Mouse (Mus musculus) limb, embryonic 12.5 days (tissue): ENCODE data around the gene Fscn3. TPM values are rescaled to one million over a fixed set of nuclear protein-coding genes. Genes with fewer than 3 reads are reported as not detected.
A peak's percentile ranks its signal among the peaks of the same experiment; 100 is the strongest.

ENCODE experiments used
- ATAC-seq: fragments of 200-750 bp; cut with Nextera tagmentation; 2 replicates; pipeline ENCODE4 v1.8.0; 2017; ENCODE audit warnings: low read depth, moderate TSS enrichment; ENCODE audit not compliant: insufficient number of reproducible peaks, insufficient read depth, low FRiP score, low TSS enrichment
- H3K27ac ChIP-seq: fragments of 300-500 bp; sonication (generic); 2 replicates; pipeline ENCODE4 v1.5.1; 2016; ENCODE audit warnings: mild to moderate bottlenecking, moderate library complexity
- H3K27me3 ChIP-seq: fragments of 300-500 bp; sonication (generic); 2 replicates; pipeline ENCODE4 v1.6.1; 2016; ENCODE audit warnings: mild to moderate bottlenecking, moderate library complexity
- H3K36me3 ChIP-seq: fragments of 300-500 bp; sonication (generic); 2 replicates; pipeline ENCODE4 v1.6.1; 2016; ENCODE audit warnings: mild to moderate bottlenecking, moderate library complexity
- H3K4me1 ChIP-seq: fragments of 300-500 bp; sonication (generic); replicated peaks from 2 replicates; pipeline ENCODE4 v1.6.1; 2016
- H3K4me2 ChIP-seq: fragments of 300-500 bp; sonication (generic); 2 replicates; pipeline ENCODE4 v1.6.1; 2016; ENCODE audit warnings: mild to moderate bottlenecking, moderate library complexity
- H3K4me3 ChIP-seq: fragments of 300-500 bp; sonication (generic); replicated peaks from 2 replicates; pipeline ENCODE4 v1.5.1; 2016; ENCODE audit warnings: mild to moderate bottlenecking
- H3K9ac ChIP-seq: fragments of 300-500 bp; sonication (generic); replicated peaks from 2 replicates; pipeline ENCODE4 v1.6.1; 2016; ENCODE audit warnings: mild to moderate bottlenecking, moderate library complexity
- H3K9me3 ChIP-seq: fragments of 300-500 bp; sonication (generic); 2 replicates; pipeline ENCODE4 v1.6.1; 2016; ENCODE audit warnings: mild to moderate bottlenecking, moderate library complexity
- WGBS: fragments of 180-500 bp; shearing (Covaris S2); methylation state at CpG from one replicate; pipeline ENCODE4 v1.1.7; 2016; 5-methylcytosine and 5-hydroxymethylcytosine counted together
- polyA plus RNA-seq: library from polyadenylated mRNA; unstranded; fragments of >200 nt; fragmentation: Nextera tagmentation; extraction: Ambion mirVana; gene quantifications from 2 replicates; pipeline ENCODE4 v1.2.1, GENCODE M21; 2016

The Fscn3 gene
- polyA plus RNA-seq, 1 experiment from 2014 or later, result not detected

DNA sequence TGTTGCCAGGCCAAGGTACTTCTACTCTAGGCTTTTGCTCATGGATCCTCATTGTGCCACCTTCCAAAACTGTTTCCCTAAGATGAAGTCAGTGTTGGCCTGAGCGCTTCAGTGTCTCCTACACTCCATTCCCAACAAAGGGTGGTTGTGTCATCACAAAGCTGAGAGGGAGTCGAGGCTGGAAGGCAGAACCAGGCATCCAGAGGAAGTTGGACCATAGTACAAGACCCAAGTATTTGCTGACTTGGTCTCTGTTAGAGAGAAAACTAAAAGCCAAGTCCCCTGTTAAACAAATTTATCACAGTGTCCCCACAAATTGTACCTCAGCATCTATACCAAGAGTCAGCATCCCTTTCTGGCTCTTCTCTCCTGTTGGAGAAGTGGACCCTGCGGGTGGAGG lies 701 bp downstream of the Fscn3 start, which contains the start of gene Gcc1:
Gene Gcc1 (minus strand): TSS at position 101 of the 400 bp plus-strand sequence.
- Histone ChIP-seq H3K9me3 (no peaks in the 10 kb centered on the region), H3K27me3 (no peaks in the 10 kb centered on the region), H3K9ac (no peak within 1 kb of the TSS), H3K36me3 (peaks cover 26% of the 10 kb centered on the region), H3K4me2 (no peak within 1 kb of the TSS), H3K27ac (no peak within 1 kb of the TSS), H3K4me1 (peaks cover 11% of the 10 kb centered on the region), H3K4me3 (no peak within 1 kb of the TSS)
- WGBS, result 88% methylated on average over 3 of the region's 3 CpGs
- ATAC-seq, result no peak

GRCm38 (mm10) chr6:28429870-28430269 lies 2.3 kb downstream of the Fscn3 start:
- H3K4me3 ChIP-seq, result no peak overlapping the region
- H3K9ac ChIP-seq, result no peak overlapping the region
- WGBS, result 87% methylated on average over 11 of the region's 11 CpGs
- no peaks in the 10 kb centered on the region for H3K27me3 ChIP-seq
- peaks cover 23% of the 10 kb centered on the region for H3K36me3 ChIP-seq
- peaks cover 3% of the 10 kb centered on the region for H3K4me1 ChIP-seq
- no peak for ATAC-seq
- H3K4me2 ChIP-seq, result no peak overlapping the region
- H3K27ac ChIP-seq, result no peak overlapping the region
- no peaks in the 10 kb centered on the region for H3K9me3 ChIP-seq

- ATAC-seq, result no peak
- H3K27me3 ChIP-seq, result no peaks in the 10 kb centered on the region
- peaks cover 12% of the 10 kb centered on the region for H3K36me3 ChIP-seq
- no peak overlapping the region for H3K9ac ChIP-seq
- no peak overlapping the region for H3K4me3 ChIP-seq
- H3K27ac ChIP-seq, result no peak overlapping the region
- H3K4me1 ChIP-seq, result no peaks in the 10 kb centered on the region
- no peak overlapping the region for H3K4me2 ChIP-seq
- no peaks in the 10 kb centered on the region for H3K9me3 ChIP-seq
- 81% methylated on average over 10 of the region's 10 CpGs for WGBS
These were observed 3.4 kb downstream of the Fscn3 start for GRCm38 (mm10) chr6:28430795-28431537.

GRCm38 (mm10) chr6:28431538-28431855 lies 3.9 kb downstream of the Fscn3 start:
- H3K9ac ChIP-seq, result no peak overlapping the region
- no peak for ATAC-seq
- H3K9me3 ChIP-seq, result no peaks in the 10 kb centered on the region
- no peaks in the 10 kb centered on the region for H3K4me1 ChIP-seq
- WGBS, result 79% methylated on average over 6 of the region's 6 CpGs
- H3K36me3 ChIP-seq, result peaks cover 7% of the 10 kb centered on the region
- no peaks in the 10 kb centered on the region for H3K27me3 ChIP-seq
- H3K27ac ChIP-seq, result no peak overlapping the region
- H3K4me3 ChIP-seq, result no peak overlapping the region
- H3K4me2 ChIP-seq, result no peak overlapping the region

- 84% methylated on average over 7 of the region's 7 CpGs for WGBS
- Histone ChIP-seq H3K9me3 (no peaks in the 10 kb centered on the region), H3K4me1 (peaks cover 10% of the 10 kb centered on the region), H3K36me3 (no peaks in the 10 kb centered on the region), H3K4me2 (no peak overlapping the region), H3K9ac (no peak overlapping the region), H3K27me3 (peaks cover 34% of the 10 kb centered on the region), H3K27ac (no peak overlapping the region), H3K4me3 (no peak overlapping the region)
- ATAC-seq, result no peak
These were observed 20.3 kb downstream of the Fscn3 start for GRCm38 (mm10) chr6:28447937-28448336.

DNA sequence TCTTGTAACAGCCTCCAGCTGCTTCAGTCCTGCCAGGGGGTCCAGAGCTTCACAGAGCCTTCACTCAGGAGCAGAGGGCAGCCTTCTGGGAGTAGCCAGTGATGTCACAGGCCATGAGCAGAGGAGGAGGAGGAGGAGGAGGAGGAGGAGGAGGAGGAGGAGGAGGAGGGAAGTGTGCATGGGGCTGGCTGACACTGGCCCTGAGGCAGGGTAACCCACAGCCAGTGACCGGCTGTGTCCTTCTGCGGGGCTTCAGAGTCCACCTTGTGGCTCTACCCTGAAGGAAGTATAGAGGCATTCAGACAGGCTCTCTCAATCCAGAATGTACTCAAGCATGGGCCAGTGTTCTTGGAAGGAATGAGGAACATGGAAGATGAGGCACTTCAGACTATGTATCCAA lies 21.7 kb downstream of the Fscn3 start, which contains the start of gene Pax4:
Gene Pax4 (minus strand): TSS at position 101 of the 400 bp plus-strand sequence.
- peaks cover 44% of the 10 kb centered on the region for H3K27me3 ChIP-seq
- WGBS, result 64% methylated on average over 2 of the region's 2 CpGs
- no peak for ATAC-seq

DNA sequence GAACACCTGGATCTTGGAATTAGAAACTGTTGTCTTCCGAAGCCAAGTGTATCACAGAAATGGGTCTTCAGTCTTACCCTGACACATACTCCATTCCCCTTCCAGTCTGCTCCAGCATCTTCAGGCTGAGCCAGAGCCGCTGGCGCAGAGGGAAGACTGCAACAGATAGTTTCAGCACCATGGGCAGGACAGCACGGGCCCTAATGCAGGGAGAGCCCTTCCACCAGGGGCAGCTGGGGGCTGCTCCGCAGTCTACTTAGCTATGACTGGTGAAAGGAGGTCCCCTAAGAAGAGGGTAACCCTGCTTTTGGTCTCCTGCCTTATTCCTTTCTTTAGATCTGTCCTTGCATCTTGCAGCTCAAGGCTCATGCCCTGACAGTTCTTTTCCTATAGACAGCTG lies 22.9 kb downstream of the Fscn3 start:
- H3K36me3 ChIP-seq, result no peaks in the 10 kb centered on the region
- no peak for ATAC-seq
- no peak overlapping the region for H3K9ac ChIP-seq
- WGBS, result 17% methylated on average over 5 of the region's 5 CpGs
- peaks cover 10% of the 10 kb centered on the region for H3K4me1 ChIP-seq
- H3K4me3 ChIP-seq, result no peak overlapping the region
- H3K27me3 ChIP-seq, result peaks cover 45% of the 10 kb centered on the region
- H3K4me2 ChIP-seq, result peak overlapping the region; percentile 7; the same call in 1 of the 2 replicates
- no peaks in the 10 kb centered on the region for H3K9me3 ChIP-seq
- no peak overlapping the region for H3K27ac ChIP-seq

More for the DNA sequence above, 21.7 kb downstream of the Fscn3 start, which contains the start of gene Pax4:
- H3K4me3 ChIP-seq, result no peak within 1 kb of the TSS
- no peaks in the 10 kb centered on the region for H3K9me3 ChIP-seq
- H3K27ac ChIP-seq, result no peak within 1 kb of the TSS
- no peak within 1 kb of the TSS for H3K9ac ChIP-seq
- H3K36me3 ChIP-seq, result no peaks in the 10 kb centered on the region
- H3K4me1 ChIP-seq, result peaks cover 10% of the 10 kb centered on the region
- H3K4me2 ChIP-seq, result no peak within 1 kb of the TSS

DNA sequence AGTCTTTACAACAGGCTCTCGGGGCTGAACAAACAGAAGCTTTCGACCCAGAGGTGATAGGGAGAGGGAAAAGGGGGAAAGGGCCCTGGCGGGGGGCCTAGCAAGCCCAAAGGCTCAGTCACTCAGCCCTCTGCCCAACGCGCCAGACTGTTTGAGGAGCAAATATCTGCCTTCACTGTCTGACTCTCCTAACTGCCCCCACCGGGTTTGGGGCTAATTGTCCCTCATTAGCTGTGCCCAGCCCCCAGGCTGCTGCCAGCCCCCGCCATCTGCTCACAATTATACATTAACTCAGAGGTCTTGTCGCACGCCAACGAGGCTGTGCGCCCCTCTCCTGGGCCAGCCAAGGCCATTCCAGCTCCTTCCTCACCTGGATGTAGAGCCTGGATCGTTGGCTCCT lies 23.4 kb downstream of the Fscn3 start:
- peaks cover 45% of the 10 kb centered on the region for H3K27me3 ChIP-seq
- H3K4me1 ChIP-seq, result peaks cover 10% of the 10 kb centered on the region
- H3K9me3 ChIP-seq, result no peaks in the 10 kb centered on the region
- ATAC-seq, result no peak; the same call in 1 of the 2 replicates
- H3K4me2 ChIP-seq, result peak overlapping the region; percentile 7
- no peak overlapping the region for H3K9ac ChIP-seq
- H3K4me3 ChIP-seq, result no peak overlapping the region
- no peaks in the 10 kb centered on the region for H3K36me3 ChIP-seq
- under 1% methylated on average over 12 of the region's 12 CpGs for WGBS
- H3K27ac ChIP-seq, result no peak overlapping the region

DNA sequence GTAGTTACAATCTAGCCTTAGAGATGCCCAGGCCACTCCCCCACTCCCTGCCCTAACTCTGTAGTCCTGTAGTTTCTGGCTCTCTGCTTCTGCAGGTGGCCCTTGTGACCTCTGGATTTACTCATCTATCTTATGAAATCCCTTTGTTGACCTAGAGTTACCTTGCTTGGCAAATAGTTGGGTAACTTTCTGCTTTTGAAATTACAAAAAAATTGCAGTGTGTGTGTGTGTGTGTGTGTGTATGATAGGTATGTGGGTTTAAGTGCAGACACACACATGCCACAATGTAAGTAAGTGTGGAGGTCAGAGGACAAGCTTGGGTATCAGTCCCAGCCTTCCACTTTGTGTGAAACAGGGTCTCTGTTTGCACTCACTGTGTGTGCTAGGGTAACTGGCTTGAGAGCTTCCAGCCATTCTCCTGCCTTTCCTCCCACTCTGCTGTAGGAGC lies 31.7 kb downstream of the Fscn3 start:
- H3K27me3 ChIP-seq, result peaks cover 1% of the 10 kb centered on the region
- no peaks in the 10 kb centered on the region for H3K9me3 ChIP-seq
- no peak for ATAC-seq
- H3K9ac ChIP-seq, result no peak overlapping the region
- H3K27ac ChIP-seq, result no peak overlapping the region
- no peak overlapping the region for H3K4me2 ChIP-seq
- no peaks in the 10 kb centered on the region for H3K36me3 ChIP-seq
- peaks cover under 1% of the 10 kb centered on the region; the same call in 1 of the 2 replicates for H3K4me1 ChIP-seq
- no peak overlapping the region for H3K4me3 ChIP-seq

DNA sequence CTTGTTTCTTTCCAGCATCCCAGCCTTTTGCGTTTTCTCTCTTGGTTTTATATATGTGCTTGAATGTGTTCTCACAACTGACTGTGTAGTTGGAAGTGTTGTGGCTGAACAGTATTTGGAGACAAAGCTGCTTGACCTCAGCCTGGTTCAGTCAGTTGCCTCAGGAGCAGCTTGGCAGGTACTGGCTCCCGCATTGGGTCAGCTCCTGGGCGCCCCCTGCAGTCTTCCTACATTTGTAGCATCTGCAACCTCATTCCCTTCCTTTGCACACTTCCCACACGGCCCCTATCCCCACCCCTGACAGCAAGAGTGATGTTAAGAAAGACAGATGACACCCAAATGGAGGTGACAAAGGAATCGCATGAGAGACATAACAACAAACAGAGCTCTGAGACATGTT lies 32.9 kb downstream of the Fscn3 start:
- H3K36me3 ChIP-seq, result no peaks in the 10 kb centered on the region
- ATAC-seq, result no peak
- no peaks in the 10 kb centered on the region for H3K9me3 ChIP-seq
- H3K27ac ChIP-seq, result no peak overlapping the region
- H3K27me3 ChIP-seq, result no peaks in the 10 kb centered on the region; the same call in 1 of the 2 replicates
- peaks cover 6% of the 10 kb centered on the region; the same call in 1 of the 2 replicates for H3K4me1 ChIP-seq
- no peak overlapping the region for H3K4me2 ChIP-seq
- no peak overlapping the region for H3K4me3 ChIP-seq
- H3K9ac ChIP-seq, result no peak overlapping the region
- 11% methylated on average over 5 of the region's 5 CpGs for WGBS

DNA sequence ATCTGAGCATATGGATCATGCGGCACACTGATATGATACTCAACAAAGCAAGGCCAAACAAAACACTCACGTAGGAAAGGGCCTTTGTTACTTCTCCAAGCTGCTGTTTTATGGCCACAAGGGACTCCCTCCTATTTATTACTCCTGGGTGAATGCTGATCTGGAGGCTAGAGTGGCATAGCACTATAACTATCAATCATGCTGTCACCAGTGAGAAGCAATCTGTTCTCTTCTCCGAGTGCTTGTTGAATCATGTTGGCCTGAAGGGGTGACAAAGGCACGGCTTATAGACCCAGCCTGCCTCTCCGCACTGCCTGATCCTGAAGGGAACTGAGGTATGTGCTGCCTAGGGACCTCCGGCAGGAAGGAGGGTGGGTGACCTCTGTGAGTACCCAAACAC lies 37.0 kb downstream of the Fscn3 start:
- H3K9ac ChIP-seq, result no peak overlapping the region
- no peak for ATAC-seq
- no peaks in the 10 kb centered on the region for H3K36me3 ChIP-seq
- WGBS, result 14% methylated on average over 6 of the region's 6 CpGs
- H3K4me2 ChIP-seq, result no peak overlapping the region
- no peak overlapping the region for H3K27ac ChIP-seq
- H3K4me3 ChIP-seq, result no peak overlapping the region
- H3K4me1 ChIP-seq, result peaks cover 6% of the 10 kb centered on the region; the same call in 1 of the 2 replicates
- H3K9me3 ChIP-seq, result no peaks in the 10 kb centered on the region
- H3K27me3 ChIP-seq, result no peaks in the 10 kb centered on the region
